Mouse (Mus musculus) liver, adult 2 months (tissue): ENCODE measurements around the gene Slamf9. TPM values are rescaled to one million over a fixed set of nuclear protein-coding genes. Genes with fewer than 3 reads are reported as not detected.

Experiments used
- DNase-seq: peaks from one replicate; pipeline ENCODE4 v3.0.0-alpha.2; 2011; ENCODE audit warnings: low read depth, low spot score; ENCODE audit errors: extremely low read depth
- H3K27ac ChIP-seq: fragments of 200-500 bp; replicated peaks from 2 replicates; pipeline ENCODE4 v1.5.1; 2012; ENCODE audit warnings: low read depth, mild to moderate bottlenecking, control low read depth, inconsistent platforms, low read length; ENCODE audit not compliant: insufficient read depth
- H3K27me3 ChIP-seq: fragments of 200-500 bp; 2 replicates; pipeline ENCODE4 v1.6.1; 2012; ENCODE audit warnings: mild to moderate bottlenecking, moderate library complexity, low read length, inconsistent platforms; ENCODE audit not compliant: control insufficient read depth, insufficient read depth
- H3K36me3 ChIP-seq: fragments of 200-500 bp; 2 replicates; pipeline ENCODE4 v1.6.1; 2012; ENCODE audit warnings: low read length, inconsistent platforms; ENCODE audit not compliant: control insufficient read depth, insufficient read depth
- H3K4me1 ChIP-seq: fragments of 200-500 bp; 2 replicates; pipeline ENCODE4 v1.6.1; 2011; ENCODE audit warnings: low read length; ENCODE audit not compliant: control insufficient read depth, insufficient read depth
- H3K4me3 ChIP-seq: fragments of 200-500 bp; 2 replicates; pipeline ENCODE4 v1.5.1; 2011; ENCODE audit warnings: low read depth, mild to moderate bottlenecking, control low read depth, low read length, moderate library complexity; ENCODE audit not compliant: insufficient read depth
- H3K79me2 ChIP-seq: fragments of 200-500 bp; 2 replicates; pipeline ENCODE4 v1.6.1; 2012; ENCODE audit warnings: inconsistent platforms, mild to moderate bottlenecking, low read length, moderate library complexity; ENCODE audit not compliant: control insufficient read depth, insufficient read depth
- H3K9ac ChIP-seq: fragments of 200-500 bp; 2 replicates; pipeline ENCODE4 v1.6.1; 2012; ENCODE audit warnings: low read depth, mild to moderate bottlenecking, control low read depth, inconsistent platforms, low read length
- CTCF ChIP-seq: fragments of 200-500 bp; IDR thresholded peaks from 2 replicates; pipeline ENCODE4 v1.5.1; 2011; ENCODE audit warnings: low read depth, low read length, control low read depth
- POLR2A ChIP-seq: fragments of 200-500 bp; IDR thresholded peaks from 2 replicates; pipeline ENCODE4 v1.6.1; 2011; ENCODE audit warnings: low read length, control low read depth; ENCODE audit not compliant: insufficient read depth; ENCODE audit errors: extremely low read depth
- WGBS: fragments of 180-500 bp; shearing (Covaris S2); methylation state at CpG from one replicate; pipeline ENCODE4 v1.1.7; 2018; 5-methylcytosine and 5-hydroxymethylcytosine counted together
- polyA plus RNA-seq: library from polyadenylated mRNA; depleted of rRNA; stranded (reverse); fragments of >200 nt; gene quantifications from 2 replicates; pipeline ENCODE4 v1.2.3, GENCODE M21; 2012
- total RNA-seq: library from RNA; depleted of rRNA; stranded (reverse); fragments of >200 nt; gene quantifications from 2 replicates; pipeline ENCODE4 v1.2.3, GENCODE M21; 2014

The Slamf9 gene
- total and polyA plus RNA-seq, 2 experiments, result 0.53 to 0.92 TPM

DNA sequence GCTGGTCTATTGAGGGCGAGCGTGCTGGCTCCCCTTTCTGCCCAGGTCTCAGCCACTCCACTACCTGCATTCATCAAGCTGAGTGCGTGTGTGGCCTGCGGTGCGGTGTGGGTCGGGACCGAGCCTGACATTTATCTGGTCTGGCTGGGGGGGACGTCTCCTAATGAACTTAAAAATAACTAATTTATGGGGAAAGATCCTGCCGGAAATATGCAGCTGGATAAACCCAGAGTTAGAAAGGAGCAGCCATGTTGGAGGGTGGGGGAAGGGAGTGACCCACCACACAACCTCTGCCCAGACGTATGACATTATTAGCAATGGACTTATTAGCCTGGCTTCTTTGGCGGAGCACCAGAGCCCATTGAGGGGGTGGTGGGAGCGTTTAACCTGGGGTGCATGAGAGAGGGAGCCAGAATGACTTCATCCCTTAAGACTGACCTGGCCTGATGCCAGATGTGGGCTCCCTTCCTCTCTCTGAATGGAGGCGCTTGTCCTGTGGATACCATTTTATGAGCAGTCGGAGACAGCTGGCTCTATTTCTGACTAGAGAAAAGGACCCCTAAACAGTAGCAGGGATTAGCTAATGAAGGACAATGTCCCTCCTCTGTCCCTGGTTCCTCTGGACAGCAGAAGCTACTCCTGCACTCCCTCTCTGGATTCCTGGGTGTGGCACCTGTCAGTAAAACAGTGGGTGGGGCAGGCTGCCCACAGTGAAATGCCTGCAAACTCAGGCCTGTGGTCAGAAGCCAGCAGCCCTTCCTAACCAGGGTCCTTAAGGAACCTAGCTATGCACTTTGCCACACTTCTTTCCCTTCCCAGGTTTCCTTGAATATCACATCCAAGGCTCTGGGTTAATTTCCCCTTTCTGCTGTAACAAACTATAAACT is 28.2 kb downstream of the Slamf9 start:
- no peaks in the 10 kb centered on the region for H3K36me3 ChIP-seq
- no peaks in the 10 kb centered on the region for H3K27me3 ChIP-seq
- H3K4me3 ChIP-seq, result peak overlapping the region; percentile 30; the same call in 1 of the 2 replicates
- H3K4me1 ChIP-seq, result peaks cover 8% of the 10 kb centered on the region
- TF ChIP-seq POLR2A (no peak), CTCF (no peak)
- DNase-seq, result no peak
- WGBS, result 38% methylated on average over 14 of the region's 14 CpGs
- H3K9ac ChIP-seq, result no peak overlapping the region
- no peaks in the 10 kb centered on the region for H3K79me2 ChIP-seq
- no peak overlapping the region for H3K27ac ChIP-seq

DNA sequence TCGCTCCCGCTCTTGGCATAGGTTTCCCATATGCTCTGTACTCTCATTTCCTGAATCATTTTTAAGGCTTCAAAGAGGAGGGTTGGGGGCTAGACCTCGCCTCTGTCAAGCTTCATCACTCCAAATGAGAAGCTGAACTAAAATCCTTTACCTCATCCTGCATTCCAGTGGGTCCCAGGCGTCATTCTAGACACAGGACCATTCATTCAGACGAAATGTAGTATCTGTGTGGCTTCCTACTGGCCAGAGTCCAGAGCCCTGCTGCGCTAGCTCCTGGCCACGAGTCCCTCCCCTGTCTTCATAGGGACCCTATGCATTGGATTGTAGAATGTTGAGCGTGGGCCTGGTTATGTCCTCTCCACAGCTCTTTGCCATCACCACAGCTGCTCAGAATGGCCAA is 29.6 kb downstream of the Slamf9 start:
- Histone ChIP-seq H3K79me2 (no peaks in the 10 kb centered on the region), H3K36me3 (no peaks in the 10 kb centered on the region), H3K27ac (no peak overlapping the region), H3K4me3 (no peak overlapping the region), H3K9ac (no peak overlapping the region), H3K27me3 (no peaks in the 10 kb centered on the region), H3K4me1 (peaks cover 9% of the 10 kb centered on the region)
- no peak for DNase-seq
- TF ChIP-seq POLR2A, result no peak
- TF ChIP-seq CTCF, result no peak
- WGBS, result 74% methylated on average over 8 of the region's 8 CpGs

DNA sequence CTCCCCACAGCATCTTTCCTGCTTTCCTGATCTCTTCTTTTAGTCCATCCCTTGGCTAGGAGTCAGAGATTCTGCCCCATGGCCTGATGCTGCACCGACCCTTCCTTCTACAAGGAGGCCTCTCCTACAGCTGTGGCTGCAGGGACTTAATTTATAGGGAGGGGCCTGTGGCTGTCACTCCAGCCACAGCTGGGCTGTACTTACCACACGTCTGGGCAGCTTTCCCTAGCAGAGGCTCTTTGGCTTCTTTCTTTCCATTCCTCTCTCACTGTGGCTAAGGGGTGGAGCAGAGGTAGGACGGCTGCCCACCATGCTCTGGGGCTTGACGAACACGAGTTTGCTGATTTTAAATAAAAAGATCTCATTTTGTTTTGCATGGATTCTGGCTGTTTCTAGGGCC is 31.8 kb downstream of the Slamf9 start:
- H3K9ac ChIP-seq, result no peak overlapping the region
- no peak overlapping the region for H3K4me3 ChIP-seq
- TF ChIP-seq POLR2A (no peak), CTCF (no peak)
- H3K4me1 ChIP-seq, result peaks cover 13% of the 10 kb centered on the region
- 73% methylated on average over 5 of the region's 5 CpGs for WGBS
- no peaks in the 10 kb centered on the region for H3K36me3 ChIP-seq
- DNase-seq, result no peak
- no peaks in the 10 kb centered on the region for H3K79me2 ChIP-seq
- no peaks in the 10 kb centered on the region for H3K27me3 ChIP-seq
- H3K27ac ChIP-seq, result no peak overlapping the region

DNA sequence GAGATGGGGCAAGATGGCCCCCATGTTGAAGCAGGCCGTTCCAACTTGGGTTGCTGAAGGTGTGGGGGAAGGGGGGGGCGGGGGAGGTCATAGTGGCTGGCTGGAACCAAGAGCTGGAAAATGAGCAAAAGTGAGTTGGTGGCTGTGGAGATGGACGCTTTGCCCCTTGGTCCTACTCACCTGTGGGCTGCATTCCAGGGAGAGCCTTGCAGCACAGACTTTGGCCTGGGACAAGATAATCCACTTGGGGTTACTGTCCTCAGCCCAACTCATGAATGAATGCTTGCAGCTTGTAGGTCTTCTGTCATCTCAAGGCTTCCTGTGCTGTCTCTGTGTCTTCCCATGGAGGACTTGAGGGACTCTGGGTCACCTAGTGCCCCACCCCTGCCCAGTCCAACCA is 32.5 kb downstream of the Slamf9 start:
- Histone ChIP-seq H3K27me3 (no peaks in the 10 kb centered on the region), H3K79me2 (no peaks in the 10 kb centered on the region), H3K27ac (no peak overlapping the region), H3K9ac (no peak overlapping the region), H3K36me3 (no peaks in the 10 kb centered on the region), H3K4me1 (peaks cover 9% of the 10 kb centered on the region), H3K4me3 (no peak overlapping the region)
- 77% methylated on average over 3 of the region's 3 CpGs for WGBS
- TF ChIP-seq POLR2A (no peak), CTCF (no peak)
- no peak for DNase-seq

DNA sequence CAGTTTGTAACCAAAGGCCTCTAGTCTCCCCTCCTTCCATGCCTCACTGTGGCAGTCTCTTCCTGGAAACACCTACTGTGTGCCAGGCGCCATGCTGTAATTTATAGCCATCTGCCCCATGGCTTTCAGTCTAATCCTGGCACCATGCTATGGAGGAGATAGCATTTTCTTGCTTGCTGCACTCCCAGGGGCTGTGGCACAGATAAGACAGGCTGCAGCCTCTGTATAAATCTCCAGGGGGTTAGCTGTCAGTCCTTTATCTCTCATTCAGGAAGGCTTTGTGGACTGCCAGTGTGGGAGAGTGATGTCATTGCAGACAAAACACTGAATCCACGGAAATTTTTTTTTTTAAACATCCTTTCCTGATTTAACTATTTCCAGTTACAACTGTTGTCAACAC is 33.0 kb downstream of the Slamf9 start:
- Histone ChIP-seq H3K4me1 (peaks cover 9% of the 10 kb centered on the region), H3K36me3 (no peaks in the 10 kb centered on the region), H3K27me3 (no peaks in the 10 kb centered on the region), H3K4me3 (no peak overlapping the region), H3K27ac (no peak overlapping the region), H3K79me2 (no peaks in the 10 kb centered on the region), H3K9ac (no peak overlapping the region)
- no peak for DNase-seq
- TF ChIP-seq POLR2A (no peak), CTCF (no peak)
- 76% methylated on average over 2 of the region's 2 CpGs for WGBS

DNA sequence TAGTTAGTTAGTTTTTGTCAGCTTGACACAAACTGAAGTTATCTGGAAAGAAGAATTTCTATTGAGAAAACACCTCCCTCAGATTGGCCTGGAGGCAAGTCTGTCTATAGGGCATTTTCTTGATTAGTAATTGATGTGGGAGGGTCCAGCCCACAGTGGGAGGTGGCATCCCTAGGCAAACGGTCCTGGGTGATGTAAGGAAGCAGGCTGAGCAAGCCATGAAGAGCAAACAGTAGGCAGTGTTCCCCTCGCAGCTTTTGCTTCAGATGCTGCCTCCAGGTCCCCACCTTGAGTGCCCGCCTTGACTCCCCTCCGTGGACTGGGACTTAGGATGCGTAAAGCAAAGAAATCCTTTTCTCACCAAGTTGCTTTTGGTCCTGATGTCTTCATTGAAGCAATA is 34.1 kb downstream of the Slamf9 start:
- DNase-seq, result no peak
- WGBS, result 73% methylated on average over 5 of the region's 5 CpGs

More for the DNA sequence above, 34.1 kb downstream of the Slamf9 start:
- no peak overlapping the region for H3K4me3 ChIP-seq
- H3K79me2 ChIP-seq, result no peaks in the 10 kb centered on the region
- H3K4me1 ChIP-seq, result peaks cover 12% of the 10 kb centered on the region
- H3K27ac ChIP-seq, result no peak overlapping the region
- no peaks in the 10 kb centered on the region for H3K36me3 ChIP-seq
- H3K9ac ChIP-seq, result no peak overlapping the region
- TF ChIP-seq CTCF (no peak), POLR2A (no peak)
- H3K27me3 ChIP-seq, result no peaks in the 10 kb centered on the region
